Mouse (Mus musculus): Measurements from ENCODE around the gene Gm21958. TPM values are rescaled to one million over a fixed set of nuclear protein-coding genes. Genes with fewer than 3 reads are reported as not detected.

Gene Gm21958
- polyA plus RNA-seq, 1 experiment = not detected

DNA sequence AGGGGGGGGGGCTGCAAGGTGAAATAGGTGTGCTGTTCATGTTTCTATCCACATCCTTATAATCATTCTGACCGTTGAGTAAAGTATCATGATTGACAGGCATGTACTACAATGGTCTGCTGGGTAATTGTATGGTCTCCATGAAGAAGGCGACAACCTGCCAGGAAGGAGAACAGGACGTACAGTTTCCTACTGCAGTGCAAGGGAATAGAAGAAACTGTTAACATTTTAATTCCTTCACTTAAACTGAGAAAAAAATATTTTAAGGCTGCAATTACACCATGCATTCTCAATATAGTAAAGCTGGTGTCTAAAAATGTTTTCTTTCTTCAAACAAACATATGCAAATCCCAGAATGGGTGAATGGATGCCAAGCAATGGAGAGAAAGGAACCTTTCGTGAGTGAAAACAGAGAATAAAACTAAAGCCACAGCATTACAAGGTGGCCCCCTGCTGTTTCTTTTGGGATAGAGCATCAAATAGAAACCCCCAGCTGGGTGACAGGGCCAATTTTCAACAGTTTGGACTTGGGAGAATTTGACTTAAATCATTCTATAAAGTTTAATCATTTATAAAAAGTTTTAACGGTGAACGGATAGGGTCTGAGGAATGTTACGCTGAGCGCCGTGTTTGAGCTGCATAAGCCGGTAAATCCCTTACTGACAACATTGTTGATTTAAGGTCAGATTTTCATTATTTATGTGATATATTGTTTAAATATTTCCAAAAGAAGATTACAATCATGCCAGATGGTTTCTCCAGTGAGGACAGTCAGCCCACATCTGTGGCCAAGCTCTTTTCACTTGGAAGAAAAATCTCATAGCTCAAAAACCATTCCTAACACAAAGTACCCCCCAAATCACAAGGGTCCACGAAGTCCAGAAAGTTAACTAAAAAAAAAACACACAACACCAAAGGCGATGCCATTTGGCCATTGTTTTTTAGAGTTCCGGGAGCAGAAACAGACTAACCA, 41.3 kb downstream of the Gm21958 start:
- no peak overlapping the region for H3K27ac ChIP-seq (ENCODE audit: insufficient read depth, low read length)
- TF ChIP-seq POLR2A (IDR thresholded peaks at IDR 0.05; ENCODE audit: insufficient read depth, low read length) = no peak
- TF ChIP-seq EP300 (IDR thresholded peaks at IDR 0.05; ENCODE audit: insufficient read depth, low read depth, low read length) = no peak
- no peak for TF ChIP-seq CTCF (IDR thresholded peaks at IDR 0.05; ENCODE audit: low read depth, low read length)
- no peaks in the 10 kb centered on the region for H3K27me3 ChIP-seq (ENCODE audit: control insufficient read depth, insufficient read depth, low read length, poor library complexity, severe bottlenecking)
- H3K4me1 ChIP-seq (ENCODE audit: control insufficient read depth, insufficient read depth, low read length) = no peaks in the 10 kb centered on the region
- no peaks in the 10 kb centered on the region for H3K36me3 ChIP-seq (ENCODE audit: control insufficient read depth, insufficient read depth, low read length, poor library complexity, severe bottlenecking)
- no peak overlapping the region for H3K9ac ChIP-seq (ENCODE audit: low read depth, poor library complexity, severe bottlenecking)
- no peaks in the 10 kb centered on the region for H3K9me3 ChIP-seq (replicated peaks; ENCODE audit: control insufficient read depth, insufficient read depth, low read length, poor library complexity, severe bottlenecking)
- no peak overlapping the region for H3K4me3 ChIP-seq (ENCODE audit: low read depth, low read length)

DNA sequence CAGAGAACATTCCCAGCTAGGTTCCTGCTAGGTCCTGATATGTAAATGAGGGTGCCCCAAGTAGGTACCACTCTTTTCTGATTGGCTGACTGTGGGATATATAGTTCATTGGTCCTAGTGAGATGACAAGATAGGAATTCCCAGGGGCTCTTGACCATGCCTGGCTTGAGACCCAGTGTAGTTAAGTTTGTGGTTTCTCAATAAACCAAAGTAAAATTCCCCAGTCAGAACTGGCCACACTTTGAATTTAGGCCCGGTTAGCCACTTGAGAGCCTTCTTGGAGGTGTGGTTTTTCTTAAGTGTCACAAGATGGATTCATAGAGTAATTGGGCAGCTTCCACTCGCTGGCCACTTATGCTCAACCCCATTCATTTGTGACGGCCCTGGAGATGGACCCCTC, 42.0 kb downstream of the Gm21958 start:
- Histone ChIP-seq H3K27me3 (ENCODE audit: control insufficient read depth, insufficient read depth, low read length, poor library complexity, severe bottlenecking) (no peaks in the 10 kb centered on the region), H3K4me3 (ENCODE audit: low read depth, low read length) (no peak overlapping the region), H3K9me3 (replicated peaks; ENCODE audit: control insufficient read depth, insufficient read depth, low read length, poor library complexity, severe bottlenecking) (no peaks in the 10 kb centered on the region), H3K4me1 (ENCODE audit: control insufficient read depth, insufficient read depth, low read length) (no peaks in the 10 kb centered on the region), H3K9ac (ENCODE audit: low read depth, poor library complexity, severe bottlenecking) (no peak overlapping the region), H3K27ac (ENCODE audit: insufficient read depth, low read length) (no peak overlapping the region), H3K36me3 (ENCODE audit: control insufficient read depth, insufficient read depth, low read length, poor library complexity, severe bottlenecking) (no peaks in the 10 kb centered on the region)
- TF ChIP-seq CTCF (IDR thresholded peaks at IDR 0.05; ENCODE audit: low read depth, low read length) (no peak), EP300 (IDR thresholded peaks at IDR 0.05; ENCODE audit: insufficient read depth, low read depth, low read length) (no peak), POLR2A (IDR thresholded peaks at IDR 0.05; ENCODE audit: insufficient read depth, low read length) (no peak)

DNA sequence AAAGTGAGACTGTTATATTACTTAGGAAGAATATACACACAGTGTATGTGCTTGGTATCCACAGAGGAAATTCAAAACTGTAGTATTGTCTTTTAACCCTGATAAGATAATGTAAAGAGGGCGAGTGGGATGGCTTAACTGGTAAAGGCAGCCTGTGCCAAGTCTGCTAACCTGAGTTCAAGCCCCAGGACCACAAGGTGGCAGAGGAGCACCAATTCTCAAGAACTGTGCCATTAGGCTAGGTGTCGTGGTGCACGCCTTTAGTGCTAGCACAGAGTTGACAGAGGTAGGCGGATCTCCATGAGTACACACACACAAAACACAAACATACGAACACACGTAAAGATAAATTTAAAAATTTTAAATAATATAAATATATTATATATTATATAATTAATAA, 44.6 kb downstream of the Gm21958 start:
- Histone ChIP-seq H3K36me3 (ENCODE audit: control insufficient read depth, insufficient read depth, low read length, poor library complexity, severe bottlenecking) (no peaks in the 10 kb centered on the region), H3K9ac (ENCODE audit: low read depth, poor library complexity, severe bottlenecking) (no peak overlapping the region), H3K27ac (ENCODE audit: insufficient read depth, low read length) (no peak overlapping the region), H3K9me3 (replicated peaks; ENCODE audit: control insufficient read depth, insufficient read depth, low read length, poor library complexity, severe bottlenecking) (no peaks in the 10 kb centered on the region), H3K4me1 (ENCODE audit: control insufficient read depth, insufficient read depth, low read length) (no peaks in the 10 kb centered on the region), H3K27me3 (ENCODE audit: control insufficient read depth, insufficient read depth, low read length, poor library complexity, severe bottlenecking) (no peaks in the 10 kb centered on the region), H3K4me3 (ENCODE audit: low read depth, low read length) (no peak overlapping the region)
- TF ChIP-seq POLR2A (IDR thresholded peaks at IDR 0.05; ENCODE audit: insufficient read depth, low read length) = no peak
- TF ChIP-seq EP300 (IDR thresholded peaks at IDR 0.05; ENCODE audit: insufficient read depth, low read depth, low read length) = no peak
- TF ChIP-seq CTCF (IDR thresholded peaks at IDR 0.05; ENCODE audit: low read depth, low read length) = peak; percentile 26

DNA sequence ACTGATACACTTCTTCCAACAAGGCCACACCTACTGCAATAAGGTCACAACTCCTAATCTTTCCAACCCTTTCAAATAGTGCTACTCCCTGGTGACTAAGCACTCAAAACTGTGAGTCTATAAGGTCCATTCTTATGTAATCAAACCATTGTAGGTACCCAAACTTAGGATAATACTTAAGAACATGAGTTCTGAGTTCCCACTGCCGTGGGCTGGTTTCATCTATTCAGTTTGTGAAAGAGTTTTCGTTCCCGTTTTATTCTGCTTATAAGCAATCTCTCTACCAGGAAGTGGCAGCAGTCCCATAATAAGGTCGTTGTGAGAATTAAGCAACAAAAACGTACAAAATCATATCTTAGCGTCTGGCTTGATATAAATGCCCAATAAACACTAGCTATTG, 45.4 kb downstream of the Gm21958 start:
- H3K27ac ChIP-seq (ENCODE audit: insufficient read depth, low read length) = no peak overlapping the region

DNA sequence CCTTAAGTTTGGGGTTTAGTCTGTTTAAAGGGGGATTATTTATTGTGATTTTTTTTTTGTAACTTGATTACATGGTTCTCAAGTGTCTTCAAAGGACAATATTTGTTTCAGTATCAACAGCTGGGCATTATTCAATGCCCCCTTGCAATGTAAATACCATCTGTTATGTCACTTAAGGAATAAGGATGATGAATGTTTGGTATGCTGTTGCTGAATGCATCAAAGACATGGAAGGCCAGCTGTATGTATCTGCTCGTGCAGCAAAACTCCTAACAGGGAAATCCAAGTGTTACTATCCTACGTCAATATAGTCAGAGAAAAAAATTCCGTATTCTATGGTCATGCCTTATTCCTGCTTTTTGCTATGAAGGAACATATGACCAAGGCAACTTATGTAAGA, 46.0 kb downstream of the Gm21958 start:
- H3K4me1 ChIP-seq (ENCODE audit: control insufficient read depth, insufficient read depth, low read length) = no peaks in the 10 kb centered on the region
- TF ChIP-seq CTCF (IDR thresholded peaks at IDR 0.05; ENCODE audit: low read depth, low read length) (no peak), EP300 (IDR thresholded peaks at IDR 0.05; ENCODE audit: insufficient read depth, low read depth, low read length) (no peak), POLR2A (IDR thresholded peaks at IDR 0.05; ENCODE audit: insufficient read depth, low read length) (no peak)
- no peaks in the 10 kb centered on the region for H3K9me3 ChIP-seq (replicated peaks; ENCODE audit: control insufficient read depth, insufficient read depth, low read length, poor library complexity, severe bottlenecking)
- no peaks in the 10 kb centered on the region for H3K27me3 ChIP-seq (ENCODE audit: control insufficient read depth, insufficient read depth, low read length, poor library complexity, severe bottlenecking)
- H3K27ac ChIP-seq (ENCODE audit: insufficient read depth, low read length) = no peak overlapping the region
- no peaks in the 10 kb centered on the region for H3K36me3 ChIP-seq (ENCODE audit: control insufficient read depth, insufficient read depth, low read length, poor library complexity, severe bottlenecking)
- H3K9ac ChIP-seq (ENCODE audit: low read depth, poor library complexity, severe bottlenecking) = no peak overlapping the region
- no peak overlapping the region for H3K4me3 ChIP-seq (ENCODE audit: low read depth, low read length)

More for the DNA sequence above, 45.4 kb downstream of the Gm21958 start:
- TF ChIP-seq POLR2A (IDR thresholded peaks at IDR 0.05; ENCODE audit: insufficient read depth, low read length) (no peak), EP300 (IDR thresholded peaks at IDR 0.05; ENCODE audit: insufficient read depth, low read depth, low read length) (no peak), CTCF (IDR thresholded peaks at IDR 0.05; ENCODE audit: low read depth, low read length) (no peak)
- Histone ChIP-seq H3K9me3 (replicated peaks; ENCODE audit: control insufficient read depth, insufficient read depth, low read length, poor library complexity, severe bottlenecking) (no peaks in the 10 kb centered on the region), H3K9ac (ENCODE audit: low read depth, poor library complexity, severe bottlenecking) (no peak overlapping the region), H3K27me3 (ENCODE audit: control insufficient read depth, insufficient read depth, low read length, poor library complexity, severe bottlenecking) (no peaks in the 10 kb centered on the region), H3K4me1 (ENCODE audit: control insufficient read depth, insufficient read depth, low read length) (no peaks in the 10 kb centered on the region), H3K4me3 (ENCODE audit: low read depth, low read length) (no peak overlapping the region), H3K36me3 (ENCODE audit: control insufficient read depth, insufficient read depth, low read length, poor library complexity, severe bottlenecking) (no peaks in the 10 kb centered on the region)

Other genes starting within 250 kb of the Gm21958 start
- gene Supt20, start 21.5 kb downstream of the Gm21958 start, polyA plus RNA-seq (2011; ENCODE audit: insufficient read depth, insufficient read length, low read depth, missing spikeins) = 99.9 and 111 TPM in 2 replicates
- gene Exosc8, start 21.0 kb upstream of the Gm21958 start, polyA plus RNA-seq (2011; ENCODE audit: insufficient read depth, insufficient read length, low read depth, missing spikeins) = 200 and 214 TPM in 2 replicates
- 20.9 and 22.9 TPM in 2 replicates for gene Alg5, start 21.2 kb upstream of the Gm21958 start, polyA plus RNA-seq (2011; ENCODE audit: insufficient read depth, insufficient read length, low read depth, missing spikeins)
- gene Smad9, start 41.2 kb upstream of the Gm21958 start, polyA plus RNA-seq (2011; ENCODE audit: insufficient read depth, insufficient read length, low read depth, missing spikeins) = 0.17 TPM in 1 of 2 replicates, not detected in the other
- gene Rfxap, start 93.4 kb upstream of the Gm21958 start, polyA plus RNA-seq (2011; ENCODE audit: insufficient read depth, insufficient read length, low read depth, missing spikeins) = 14.3 and 19.5 TPM in 2 replicates
- 0.53 and 1.0 TPM in 2 replicates for gene Sertm1, start 201.5 kb upstream of the Gm21958 start, polyA plus RNA-seq (2011; ENCODE audit: insufficient read depth, insufficient read length, low read depth, missing spikeins)